Mouse (Mus musculus) skeletal muscle tissue, adult 2 months (tissue): Measurements from ENCODE around the gene Tgfb3.

ENCODE experiments used
- DNase-seq: peaks from one replicate; pipeline ENCODE4 v3.0.0-alpha.2; 2012; ENCODE audit warnings: low read depth, low spot score

Gene Tgfb3

DNA sequence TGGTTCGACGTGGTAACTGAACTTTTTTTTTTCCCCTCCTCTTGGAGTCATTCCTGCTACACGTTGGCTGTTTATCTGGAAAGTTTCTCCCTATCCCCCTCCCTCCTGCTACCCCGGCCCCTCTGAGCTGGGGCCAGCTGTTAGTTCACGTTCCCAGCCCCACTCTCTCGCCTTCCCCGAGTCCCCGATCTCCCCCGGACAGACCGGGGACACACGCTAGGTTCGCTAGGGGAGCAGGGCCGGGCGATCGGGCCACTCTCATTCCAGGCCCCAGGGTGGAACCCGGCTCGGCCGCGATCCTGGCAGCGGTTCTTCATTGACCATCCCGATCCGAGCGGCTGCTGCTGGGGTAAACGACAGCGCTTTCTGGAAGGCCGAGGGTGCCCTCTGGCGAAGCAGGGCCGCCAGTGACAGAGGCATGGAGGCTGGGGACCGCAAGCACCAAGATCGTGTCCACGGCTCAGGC, 394 bp upstream of the Tgfb3 start:
- peak; percentile 87 for DNase-seq

DNA sequence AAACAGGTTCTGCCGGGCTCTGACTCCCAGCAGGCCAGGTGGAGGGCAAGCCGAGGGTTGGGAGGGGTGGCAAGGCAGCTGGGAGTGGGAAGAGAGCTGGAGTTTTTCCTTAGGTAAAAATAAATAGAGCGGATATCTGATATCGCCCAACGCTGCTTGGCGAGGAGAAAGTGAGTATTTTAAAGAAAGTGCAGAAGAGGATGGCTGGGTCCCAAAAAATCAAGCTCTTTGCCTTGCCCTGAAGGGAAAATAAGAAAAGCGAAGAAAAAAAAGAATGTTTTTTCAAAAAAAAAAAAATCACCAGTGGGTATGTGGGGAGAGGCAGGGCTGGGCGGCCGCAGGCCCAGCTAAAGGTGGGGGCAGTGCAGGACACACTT, 677 bp downstream of the Tgfb3 start:
- DNase-seq = no peak

DNA sequence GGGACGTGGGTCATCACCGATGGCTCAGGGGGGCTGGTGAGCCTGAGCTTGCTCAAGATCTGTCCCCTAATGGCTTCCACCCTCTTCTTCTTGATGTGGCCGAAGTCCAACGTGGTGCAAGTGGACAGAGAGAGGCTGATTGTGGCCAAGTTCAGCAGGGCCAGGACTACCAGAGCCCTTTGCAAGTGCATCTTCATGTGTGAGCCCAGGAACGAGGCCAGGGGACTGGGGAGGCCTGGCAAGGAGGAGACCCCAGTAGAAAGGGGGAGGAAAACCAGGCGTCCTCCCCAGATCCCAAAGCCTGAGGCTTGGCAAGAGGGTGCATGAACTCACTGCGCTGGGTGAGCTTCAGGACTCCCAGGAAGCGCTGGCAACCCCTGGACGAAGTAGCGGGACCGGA, 1.1 kb downstream of the Tgfb3 start:
- DNase-seq = no peak

DNA sequence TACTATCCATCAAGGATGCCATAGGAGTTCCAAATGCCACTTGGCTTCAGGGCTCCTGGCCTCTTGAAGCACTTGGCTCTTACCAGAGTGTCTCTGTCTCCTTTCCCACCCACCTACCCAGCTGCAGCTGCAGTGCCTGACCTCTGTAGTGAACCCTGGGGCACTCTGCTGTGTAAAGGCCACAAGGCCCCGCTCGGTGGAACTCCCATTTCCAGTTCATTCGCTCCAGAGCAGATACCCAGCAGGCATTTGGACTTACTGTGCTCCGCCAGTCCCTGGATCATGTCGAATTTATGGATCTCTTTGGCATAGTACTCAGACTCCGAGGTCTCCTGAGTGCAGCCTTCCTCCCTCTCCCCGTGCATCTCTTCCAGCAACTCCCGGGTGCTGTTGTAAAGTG, 1.5 kb downstream of the Tgfb3 start:
- DNase-seq = no peak

DNA sequence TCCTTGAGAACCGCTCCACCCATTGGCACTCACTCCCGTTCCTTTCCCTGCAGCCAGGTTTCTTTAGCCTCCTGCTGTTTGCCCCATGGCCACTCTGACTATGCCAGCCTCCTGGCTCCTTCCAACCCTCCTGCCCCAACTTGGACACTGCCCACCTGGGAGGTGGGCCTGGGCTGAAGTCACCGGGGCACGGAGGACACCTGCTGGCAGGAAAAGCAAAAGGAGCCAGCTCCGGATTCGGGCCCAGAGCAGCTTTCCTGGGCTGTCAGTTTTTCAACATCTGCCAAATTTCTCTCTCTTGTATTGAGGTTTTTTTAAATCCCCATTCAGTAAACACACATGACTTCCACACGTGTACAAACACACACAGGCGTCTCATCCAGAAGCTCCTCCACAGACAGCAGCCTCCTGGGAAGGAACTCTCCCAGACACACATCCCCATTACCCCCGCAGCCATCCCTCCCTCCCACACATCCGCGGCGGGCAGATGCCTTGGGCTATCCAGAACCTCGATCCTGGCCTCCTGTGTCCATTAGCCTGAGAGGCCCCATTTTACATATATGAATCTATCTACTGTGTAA, 2.4 kb downstream of the Tgfb3 start:
- DNase-seq = no peak

DNA sequence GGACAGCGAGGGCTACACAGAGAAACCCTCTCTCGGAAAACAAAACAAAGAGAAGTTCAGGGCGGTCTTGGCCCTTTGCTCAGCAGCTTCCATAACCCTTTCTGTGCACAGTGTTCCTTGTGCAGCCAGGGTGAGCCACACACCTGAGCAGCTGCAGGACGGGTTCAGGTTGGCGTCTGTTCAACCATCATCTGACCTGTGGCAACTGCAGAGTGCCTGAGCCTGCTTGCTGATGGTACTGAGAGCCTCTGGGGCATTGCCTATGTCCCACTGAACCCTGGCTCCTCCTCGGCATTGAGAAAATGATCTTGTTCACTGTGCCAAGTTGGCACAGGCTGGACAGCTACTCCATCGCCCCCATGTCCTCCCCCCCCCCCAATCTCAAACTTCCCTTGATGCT, 3.5 kb downstream of the Tgfb3 start:
- DNase-seq = no peak

DNA sequence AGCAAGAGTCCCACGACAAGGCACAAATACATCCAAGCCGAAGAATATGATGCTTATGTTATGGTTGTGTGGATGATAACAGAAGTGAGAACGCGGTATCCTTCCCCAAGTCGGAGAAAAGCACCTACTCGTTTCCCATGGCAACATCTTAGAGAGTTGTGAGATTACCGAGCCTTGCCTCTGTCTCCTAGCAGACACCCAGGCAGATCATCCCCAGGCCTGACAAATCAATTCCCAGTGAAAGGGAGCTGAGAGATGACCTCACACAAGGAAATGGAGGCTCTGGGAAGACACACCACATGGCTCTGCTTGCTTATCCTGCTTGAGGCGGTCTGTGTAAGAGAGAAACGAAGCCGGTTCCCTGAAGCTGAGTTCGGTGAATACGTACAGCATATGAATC, 4.2 kb downstream of the Tgfb3 start:
- no peak for DNase-seq

DNA sequence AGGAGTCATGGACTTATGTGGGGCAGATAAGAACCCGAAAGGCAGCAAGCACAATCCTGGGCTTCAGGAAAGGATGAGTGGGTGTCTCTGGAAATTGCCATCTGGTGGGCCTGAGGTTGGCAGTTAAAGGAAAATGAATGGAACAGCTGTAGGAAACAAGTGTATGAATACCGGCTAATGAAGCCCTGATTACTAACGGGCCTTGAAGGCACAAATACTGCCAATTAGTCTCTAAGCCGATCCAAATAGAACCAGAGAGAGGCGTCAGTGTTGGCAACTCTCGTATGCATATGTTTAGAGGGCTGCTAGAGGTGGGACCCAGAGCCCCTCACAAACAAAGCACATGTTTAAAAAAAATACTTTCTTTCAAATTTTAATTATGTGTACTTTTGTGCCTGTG, 7.4 kb downstream of the Tgfb3 start:
- DNase-seq = no peak

DNA sequence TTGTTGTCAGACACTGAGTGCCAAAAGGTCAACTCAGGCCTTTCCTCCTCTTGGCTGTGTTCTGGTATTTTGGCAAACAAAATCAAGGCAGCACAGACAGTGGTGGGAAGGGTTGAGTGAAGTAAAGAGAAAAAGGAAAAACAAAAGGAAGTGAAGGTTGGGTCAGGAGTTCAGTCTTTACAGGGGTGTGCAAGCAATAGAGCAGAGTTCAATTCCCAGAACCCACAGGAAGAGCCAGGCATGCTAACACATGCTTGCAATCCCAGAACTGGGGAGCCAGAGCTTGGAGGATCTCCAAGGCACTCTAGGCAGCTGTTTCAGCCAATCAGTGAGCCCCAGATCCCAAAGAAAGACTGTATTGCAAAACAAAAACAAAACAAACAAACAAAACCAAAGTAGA, 14.0 kb downstream of the Tgfb3 start:
- DNase-seq = no peak

DNA sequence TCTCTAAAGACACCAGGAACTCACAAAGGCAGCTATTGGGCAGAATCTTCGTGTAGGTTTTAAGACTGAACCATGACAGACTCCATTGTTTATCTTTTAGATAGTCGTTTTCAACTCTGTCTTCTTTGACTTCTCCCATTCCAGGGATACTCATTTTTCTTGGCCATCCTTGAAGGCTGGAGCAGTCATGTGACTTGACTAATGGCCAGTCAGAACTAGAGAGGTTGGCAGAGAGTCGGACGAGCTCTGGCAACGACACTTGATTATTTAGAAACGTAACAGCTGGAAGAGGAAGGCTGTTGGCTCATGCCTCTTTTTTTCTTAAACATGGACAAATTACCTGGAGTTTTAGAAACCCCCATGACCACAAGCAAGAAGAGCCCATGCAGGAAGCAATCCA, 19.5 kb downstream of the Tgfb3 start:
- DNase-seq = no peak

DNA sequence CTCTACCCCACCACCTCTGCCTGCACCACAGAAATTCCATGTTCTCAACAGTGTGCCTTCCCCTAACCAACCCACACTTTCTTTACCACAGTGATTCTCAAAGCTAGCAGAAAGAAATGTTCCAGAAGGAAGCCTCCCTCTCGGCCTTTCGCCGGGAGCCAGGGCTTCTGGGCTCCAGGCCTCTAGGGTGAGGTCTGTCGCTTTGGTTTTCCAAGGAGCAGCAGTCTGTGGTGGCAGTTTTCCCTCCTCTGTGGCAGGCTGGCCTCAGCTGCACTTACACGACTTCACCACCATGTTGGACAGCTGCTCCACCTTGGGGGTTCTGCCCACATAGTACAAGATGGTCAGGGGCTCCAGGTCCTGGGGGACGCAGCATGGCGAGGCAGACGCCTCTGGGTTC, 21.3 kb downstream of the Tgfb3 start:
- no peak for DNase-seq

DNA sequence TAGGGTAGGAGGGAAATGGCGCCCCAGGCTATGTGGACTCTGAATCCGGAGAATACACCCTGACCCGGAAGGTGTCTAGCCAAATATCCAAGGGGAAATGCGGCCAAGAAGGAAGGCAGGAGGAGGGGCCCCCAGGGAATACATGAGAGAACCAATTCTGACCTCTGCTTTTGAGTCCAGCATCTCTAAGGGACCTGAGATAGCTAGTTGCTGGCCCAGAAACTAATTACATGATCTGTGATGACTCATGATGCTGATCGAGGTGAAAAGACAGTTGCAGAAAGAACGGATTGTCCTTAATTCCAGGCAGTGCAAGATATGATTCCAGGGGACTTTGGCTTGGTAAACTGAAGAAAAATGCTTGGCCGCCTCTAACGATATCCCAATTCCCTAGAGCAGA, 21.9 kb downstream of the Tgfb3 start:
- DNase-seq = peak; percentile 73

DNA sequence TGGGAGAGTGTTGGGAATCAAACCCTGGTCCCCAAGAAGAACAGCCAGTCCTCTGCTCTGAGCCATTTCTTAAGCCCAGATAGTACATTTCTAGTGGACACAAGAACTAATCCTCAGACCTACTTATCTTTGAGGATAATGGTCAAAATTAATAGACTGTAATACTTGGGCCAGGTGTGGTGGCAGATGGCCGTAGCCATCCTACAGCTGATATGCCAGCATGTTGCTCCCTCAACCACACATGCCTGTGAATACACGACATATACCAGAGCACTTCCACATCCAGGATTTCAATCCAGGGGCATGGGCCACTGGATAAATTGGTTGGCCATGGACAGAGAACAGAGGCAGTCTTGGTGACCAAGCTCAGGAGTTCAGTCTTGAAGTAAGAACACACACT, 23.5 kb downstream of the Tgfb3 start:
- DNase-seq = no peak

DNA sequence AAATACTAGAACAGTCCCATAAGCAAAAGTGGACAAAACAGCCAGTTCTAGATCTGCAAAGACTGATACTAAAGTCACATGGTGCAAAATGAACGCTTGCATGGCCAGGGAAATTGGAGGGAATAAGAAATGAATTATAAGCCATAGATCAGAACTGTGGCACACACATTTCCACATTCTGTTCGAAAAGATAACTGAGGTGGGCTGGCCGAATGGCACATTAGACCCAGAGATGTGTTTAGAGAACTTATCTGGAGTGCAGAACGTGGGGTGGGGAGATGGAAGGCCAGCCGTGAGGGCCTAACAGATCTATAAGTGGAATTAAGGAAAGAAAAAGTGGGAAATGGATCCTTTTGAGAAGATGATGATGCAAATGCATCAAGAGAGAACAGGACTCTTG, 27.4 kb downstream of the Tgfb3 start:
- no peak for DNase-seq

DNA sequence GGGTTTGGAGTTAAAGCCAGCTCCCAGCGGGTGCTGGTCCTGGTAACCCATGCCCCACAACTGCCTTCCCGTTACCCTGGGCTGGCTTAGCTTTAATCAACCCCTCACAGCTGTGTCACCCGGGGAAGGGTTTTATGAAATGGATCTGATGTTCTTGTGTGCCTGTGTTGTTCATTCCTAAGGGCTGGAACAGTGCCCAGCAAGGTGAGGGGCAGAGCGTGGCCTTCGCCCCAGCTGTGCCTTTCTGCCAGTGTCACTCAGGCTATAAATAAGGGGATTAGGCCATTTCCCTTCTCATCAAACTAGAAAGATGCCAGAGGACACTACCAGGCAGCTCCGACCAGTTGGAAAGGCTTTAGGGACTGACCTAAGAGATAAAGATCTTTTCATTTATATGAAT, 29.0 kb downstream of the Tgfb3 start:
- DNase-seq = peak; percentile 27

DNA sequence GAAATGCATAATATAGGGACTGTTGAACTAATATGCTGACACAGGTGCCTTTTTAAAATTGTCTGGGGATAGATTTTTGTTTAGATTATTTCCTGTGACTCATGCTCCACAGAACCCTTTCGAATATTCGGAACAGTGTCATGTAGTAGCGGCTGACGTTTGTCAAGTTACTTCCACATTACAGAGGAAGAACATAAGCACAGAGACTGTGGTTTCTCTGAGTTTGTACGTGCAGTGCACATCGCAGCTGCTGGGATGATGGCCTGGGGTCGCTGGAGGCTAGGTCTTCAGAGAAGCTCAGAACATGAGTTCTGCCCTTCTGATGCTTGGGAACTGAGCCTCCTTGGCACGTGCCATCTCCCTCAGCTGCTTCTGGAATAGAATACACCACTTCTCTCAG, 31.5 kb downstream of the Tgfb3 start:
- DNase-seq = no peak

DNA sequence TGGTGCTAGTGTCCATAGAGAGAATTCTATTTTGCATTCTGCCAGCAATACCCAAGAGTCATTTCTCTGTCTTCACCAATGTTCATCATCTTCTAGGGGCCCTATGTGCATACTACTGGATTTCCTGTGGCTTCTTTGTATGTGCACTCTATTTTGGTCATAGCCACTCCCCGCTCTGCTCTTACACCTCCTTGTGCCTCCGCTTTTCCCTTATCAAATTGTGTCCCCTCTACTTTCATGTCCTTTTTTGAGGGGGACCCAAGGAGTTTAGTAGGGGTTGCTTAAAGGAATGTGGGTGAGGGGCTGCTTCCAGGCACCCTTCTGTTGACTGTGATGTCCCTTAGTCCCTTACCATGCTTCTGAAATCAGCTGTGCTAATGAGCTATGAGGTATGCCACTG, 32.1 kb downstream of the Tgfb3 start:
- DNase-seq = no peak

DNA sequence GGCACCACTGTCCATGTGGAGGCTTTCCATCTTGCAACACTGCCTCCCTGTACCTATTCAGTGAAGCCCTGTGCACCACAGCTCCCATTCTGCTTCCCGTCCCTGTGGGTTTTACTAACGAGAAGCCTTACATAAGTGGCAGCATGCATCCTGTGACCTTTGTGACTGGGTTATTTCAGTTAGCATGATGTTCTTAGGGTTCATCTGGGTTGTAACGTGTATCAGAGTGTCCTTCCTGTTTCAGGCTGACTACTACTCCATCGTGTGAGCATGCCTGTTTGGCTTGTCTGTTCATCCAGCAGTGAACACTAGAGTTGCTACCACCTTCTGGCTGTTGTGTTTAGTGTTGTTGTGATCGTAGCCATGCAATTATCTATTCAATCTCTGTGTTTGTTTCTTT, 32.7 kb downstream of the Tgfb3 start:
- DNase-seq = no peak

DNA sequence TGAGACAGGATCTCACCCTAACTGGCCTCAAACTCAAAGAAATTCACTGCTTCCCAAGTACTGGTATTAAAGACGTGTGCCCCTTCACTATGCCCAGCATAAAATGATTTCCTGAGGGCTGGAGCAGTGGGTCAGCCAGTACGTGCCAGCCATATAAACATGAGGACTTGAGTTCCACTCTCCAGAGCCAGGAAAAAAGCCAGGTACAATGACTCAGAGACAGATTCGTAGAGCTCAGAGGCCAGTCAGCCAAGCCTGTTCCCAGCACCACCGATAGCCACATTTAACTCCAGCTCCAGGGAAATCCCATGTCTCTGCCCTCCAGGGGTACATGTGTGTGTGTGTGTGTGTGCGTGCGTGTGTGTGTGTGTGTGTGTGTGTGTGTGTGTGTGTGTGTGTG, 39.1 kb downstream of the Tgfb3 start:
- no peak for DNase-seq

DNA sequence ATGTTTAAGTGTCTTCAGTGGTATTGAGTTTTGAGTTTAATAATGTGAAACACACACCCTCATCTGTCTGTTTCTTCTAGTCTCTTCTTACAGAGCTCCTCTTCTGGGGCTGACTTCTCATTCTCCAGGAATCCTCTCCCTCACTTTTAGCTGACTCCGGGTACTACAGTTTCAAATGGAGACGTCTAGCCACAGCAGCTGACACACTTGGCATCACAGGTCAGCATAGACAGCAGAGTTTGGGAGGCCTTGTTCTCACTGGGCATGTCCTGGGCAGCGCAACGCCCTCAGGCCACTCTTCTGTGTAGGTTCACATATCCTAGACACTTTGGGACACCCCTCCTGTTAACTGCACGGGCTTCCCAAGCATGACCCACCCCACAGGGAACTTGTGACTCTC, 39.8 kb downstream of the Tgfb3 start:
- peak; percentile 52 for DNase-seq

DNA sequence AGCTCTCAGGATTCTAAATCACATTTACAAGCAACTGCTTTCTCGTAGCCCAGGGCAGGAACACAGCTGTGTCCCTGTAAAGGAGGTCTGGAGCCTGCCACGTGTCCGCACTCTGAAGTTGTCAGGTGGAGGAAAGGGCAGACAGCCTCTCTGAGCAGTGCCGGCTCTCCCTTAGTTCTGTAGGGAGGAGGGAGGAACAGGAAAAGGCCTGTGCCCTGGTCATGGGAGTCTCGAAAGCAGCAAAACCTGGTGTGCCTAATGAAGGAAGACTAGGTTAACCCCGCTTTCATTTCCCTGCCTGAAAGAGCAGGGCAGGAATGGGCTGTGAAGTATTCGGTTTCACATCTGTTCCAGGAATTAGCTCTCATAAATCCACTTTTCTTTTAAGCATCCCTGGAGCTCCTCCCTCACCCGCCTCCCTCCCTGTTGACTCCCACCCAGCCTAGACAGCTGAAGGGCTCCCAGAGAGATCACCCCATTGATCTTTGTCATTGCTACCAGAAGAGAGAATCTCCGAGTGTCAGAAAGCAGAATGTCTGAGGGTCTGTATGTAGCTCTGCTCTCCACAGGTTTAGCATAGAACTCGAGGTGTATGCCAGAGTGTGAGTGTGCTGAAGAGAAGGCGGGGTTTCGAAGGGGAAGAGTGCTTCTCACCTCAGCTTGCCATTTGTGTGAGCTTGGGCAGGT, 41.5 kb downstream of the Tgfb3 start:
- no peak for DNase-seq

DNA sequence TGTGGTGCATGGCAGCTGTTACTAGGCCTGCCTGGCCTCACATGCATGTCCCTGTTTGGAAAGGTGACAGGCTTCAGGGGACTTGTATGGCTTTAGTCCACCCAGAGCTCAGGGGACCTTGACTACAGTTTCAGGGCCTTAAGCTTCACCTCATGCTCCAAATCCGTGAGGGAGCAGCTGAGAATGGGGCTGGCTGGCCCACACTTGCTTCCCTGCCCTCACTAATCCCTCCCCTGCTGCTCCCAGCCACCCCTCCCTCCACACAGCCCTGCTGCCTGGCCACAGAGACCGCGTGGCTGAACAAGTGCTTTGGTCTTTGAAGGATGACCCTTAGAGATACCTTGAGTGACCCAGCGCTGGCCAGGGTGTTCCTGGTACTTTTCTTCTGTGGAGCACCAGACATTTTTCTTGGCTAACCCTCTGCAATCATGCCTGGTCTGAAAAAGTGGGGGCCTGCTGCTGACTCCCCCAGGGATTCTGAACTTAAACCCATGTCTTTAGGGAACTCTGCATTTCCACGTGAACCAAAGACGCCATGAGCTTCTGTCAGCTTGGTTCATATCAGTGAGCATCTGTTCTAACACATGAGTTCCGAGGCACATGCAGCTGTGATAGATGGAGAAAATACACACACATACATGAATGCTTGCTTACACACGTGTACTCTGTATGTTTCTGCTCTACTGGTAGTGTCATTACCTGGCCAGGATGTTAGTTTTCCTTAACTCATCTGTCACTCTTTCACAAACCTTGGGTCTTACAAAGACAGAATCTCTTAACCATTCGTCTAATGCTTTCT, 42.3 kb downstream of the Tgfb3 start:
- DNase-seq = no peak

DNA sequence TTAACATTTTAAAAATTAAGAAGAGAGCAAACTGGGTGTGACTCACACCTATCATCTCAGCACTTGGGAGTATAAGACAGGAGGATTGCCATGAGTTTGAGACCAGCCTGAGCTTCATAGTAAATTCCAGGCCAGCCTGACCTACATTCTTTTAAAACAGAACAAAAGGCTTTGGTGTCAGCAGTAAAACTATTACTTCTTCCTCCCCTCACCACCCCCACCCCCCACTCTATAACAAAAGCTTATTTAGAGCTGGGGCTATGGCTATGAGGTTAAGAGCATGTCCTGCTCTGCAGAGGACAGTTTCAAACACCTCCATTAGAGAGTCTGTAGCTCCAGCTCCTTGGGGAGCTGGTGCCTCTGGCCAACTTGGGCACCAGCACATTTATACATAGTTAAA, 43.3 kb downstream of the Tgfb3 start:
- DNase-seq = no peak
